Mouse (Mus musculus) MEL (cell line): ENCODE measurements around the gene Xrcc1. TPM values are rescaled to one million over a fixed set of nuclear protein-coding genes. Genes with fewer than 3 reads are reported as not detected.

Experiments used
- DNase-seq: peaks from one replicate; pipeline ENCODE4 v3.0.0; 2011; ENCODE audit warnings: low read depth, low spot score
- H3K27ac ChIP-seq: 2 replicates; pipeline ENCODE4 v1.5.1; 2012; ENCODE audit warnings: low read depth, mild to moderate bottlenecking, control low read depth, low read length, moderate library complexity; ENCODE audit not compliant: control insufficient read depth
- H3K27me3 ChIP-seq, 2 experiments: fragments of 150-350 bp in 1 of 2; sonication (generic) in 1 of 2; 2 replicates each; pipeline ENCODE4 v1.6.1; 2012; ENCODE audit warnings: low read length in 2 of 2, mild to moderate bottlenecking in 2 of 2, improper control_type of control experiment in 1 of 2, moderate library complexity in 1 of 2; ENCODE audit not compliant: insufficient read depth in 2 of 2, control insufficient read depth in 1 of 2
- H3K36me3 ChIP-seq, 2 experiments: 2 replicates each; pipeline ENCODE4 v1.6.1; 2012 to 2014; ENCODE audit warnings: low read length in 2 of 2, improper control_type of control experiment in 1 of 2, inconsistent platforms in 1 of 2, mild to moderate bottlenecking in 1 of 2; ENCODE audit not compliant: insufficient read depth in 2 of 2, control insufficient read depth in 1 of 2
- H3K4me1 ChIP-seq, 2 experiments: fragments of 150-350 bp in 1 of 2; sonication (generic) in 1 of 2; 2 replicates each; pipeline ENCODE4 v1.6.1; 2012; ENCODE audit warnings: low read length in 2 of 2, improper control_type of control experiment in 1 of 2, mild to moderate bottlenecking in 1 of 2; ENCODE audit not compliant: insufficient read depth in 2 of 2, control insufficient read depth in 1 of 2
- H3K4me3 ChIP-seq, 2 experiments: fragments of 150-350 bp in 1 of 2; sonication (generic) in 1 of 2; 2 replicates each; pipeline ENCODE4 v1.5.1; 2012; ENCODE audit warnings: low read depth in 2 of 2, low read length in 2 of 2, mild to moderate bottlenecking in 2 of 2, moderate library complexity in 2 of 2, control low read depth in 1 of 2, improper control_type of control experiment in 1 of 2; ENCODE audit not compliant: control insufficient read depth in 1 of 2, insufficient read depth in 1 of 2
- H3K79me2 ChIP-seq: 2 replicates; pipeline ENCODE4 v1.6.1; 2012; ENCODE audit warnings: mild to moderate bottlenecking, low read length, moderate library complexity; ENCODE audit not compliant: control insufficient read depth, poor library complexity, insufficient read depth
- H3K9ac ChIP-seq: 2 replicates; pipeline ENCODE4 v1.6.1; 2012; ENCODE audit warnings: low read depth, mild to moderate bottlenecking, control low read depth, low read length, moderate library complexity; ENCODE audit not compliant: control insufficient read depth, poor library complexity, severe bottlenecking
- H3K9me3 ChIP-seq: fragments of 150-350 bp; sonication (generic); replicated peaks from 2 replicates; pipeline ENCODE4 v1.6.1; 2012; ENCODE audit warnings: mild to moderate bottlenecking, low read length, improper control_type of control experiment, moderate library complexity; ENCODE audit not compliant: insufficient read depth
- CHD1 ChIP-seq: IDR thresholded peaks from 2 replicates; pipeline ENCODE4 v1.6.1; 2012; ENCODE audit warnings: low read depth, mild to moderate bottlenecking, inconsistent platforms, low read length, improper control_type of control experiment
- CHD2 ChIP-seq: IDR thresholded peaks from 2 replicates; pipeline ENCODE4 v1.6.1; 2011; ENCODE audit warnings: low read length, improper control_type of control experiment
- CTCF ChIP-seq, 3 experiments: IDR thresholded peaks in 2 of 3; conservative IDR thresholded peaks in 1 of 3; 2 replicates each; pipeline ENCODE4 v1.5.1; 2011 to 2012; ENCODE audit warnings: low read length in 3 of 3, low read depth in 2 of 3, mild to moderate bottlenecking in 2 of 3, improper control_type of control experiment in 1 of 3, inconsistent platforms in 1 of 3, mixed read lengths in 1 of 3, moderate library complexity in 1 of 3; ENCODE audit not compliant: control insufficient read depth in 1 of 3, insufficient read depth in 1 of 3, poor library complexity in 1 of 3, severe bottlenecking in 1 of 3
- E2F4 ChIP-seq: IDR thresholded peaks from 2 replicates; pipeline ENCODE4 v1.6.1; 2011; ENCODE audit warnings: low read depth, low read length, improper control_type of control experiment, borderline replicate concordance
- ELF1 ChIP-seq: IDR thresholded peaks from 2 replicates; pipeline ENCODE4 v1.6.1; 2014; ENCODE audit warnings: low read depth, mild to moderate bottlenecking, inconsistent platforms, low read length, improper control_type of control experiment, moderate library complexity
- EP300 ChIP-seq, 2 experiments: IDR thresholded peaks; 2 replicates each; pipeline ENCODE4 v1.6.1; 2011; ENCODE audit warnings: improper control_type of control experiment in 2 of 2, low read length in 2 of 2, low read depth in 1 of 2, mild to moderate bottlenecking in 1 of 2
- ETS1 ChIP-seq: IDR thresholded peaks from 2 replicates; pipeline ENCODE4 v1.6.1; 2012; ENCODE audit warnings: low read depth, mild to moderate bottlenecking, inconsistent platforms, low read length, improper control_type of control experiment, moderate library complexity
- GABPA ChIP-seq: IDR thresholded peaks from 2 replicates; pipeline ENCODE4 v1.6.1; 2012; ENCODE audit warnings: low read depth, mild to moderate bottlenecking, inconsistent platforms, low read length, improper control_type of control experiment, moderate library complexity
- GATA1 ChIP-seq: IDR thresholded peaks from 2 replicates; pipeline ENCODE4 v1.6.1; 2011; ENCODE audit warnings: low read depth, low read length, improper control_type of control experiment
- HCFC1 ChIP-seq: IDR thresholded peaks from 2 replicates; pipeline ENCODE4 v1.6.1; 2012; ENCODE audit warnings: low read depth, mild to moderate bottlenecking, inconsistent platforms, low read length, improper control_type of control experiment, moderate library complexity
- JUND ChIP-seq: IDR thresholded peaks from 2 replicates; pipeline ENCODE4 v1.6.1; 2011; ENCODE audit warnings: low read depth, mild to moderate bottlenecking, improper control_type of control experiment, low read length
- MAFK ChIP-seq: IDR thresholded peaks from 2 replicates; pipeline ENCODE4 v1.6.1; 2011; ENCODE audit warnings: low read depth, mild to moderate bottlenecking, low read length, improper control_type of control experiment, borderline replicate concordance
- MAX ChIP-seq: IDR thresholded peaks from 2 replicates; pipeline ENCODE4 v1.6.1; 2011; ENCODE audit warnings: low read length, improper control_type of control experiment
- MAZ ChIP-seq: IDR thresholded peaks from 2 replicates; pipeline ENCODE4 v1.6.1; 2012; ENCODE audit warnings: low read depth, mild to moderate bottlenecking, inconsistent platforms, low read length, improper control_type of control experiment
- MEF2A ChIP-seq: IDR thresholded peaks from 2 replicates; pipeline ENCODE4 v1.6.1; 2014; ENCODE audit warnings: low read depth, mild to moderate bottlenecking, inconsistent platforms, low read length, improper control_type of control experiment; ENCODE audit not compliant: poor library complexity, insufficient replicate concordance, severe bottlenecking; ENCODE audit errors: extremely low read depth
- MXI1 ChIP-seq: IDR thresholded peaks from 2 replicates; pipeline ENCODE4 v1.6.1; 2011; ENCODE audit warnings: mild to moderate bottlenecking, low read depth, low read length, improper control_type of control experiment
- MYC ChIP-seq: IDR thresholded peaks from 2 replicates; pipeline ENCODE4 v1.6.1; 2011; ENCODE audit warnings: low read depth, mild to moderate bottlenecking, low read length, improper control_type of control experiment, moderate library complexity
- POLR2A ChIP-seq, 2 experiments: IDR thresholded peaks; 2 replicates each; pipeline ENCODE4 v1.6.1; 2011 to 2012; ENCODE audit warnings: low read length in 2 of 2, mild to moderate bottlenecking in 2 of 2, control low read depth in 1 of 2, improper control_type of control experiment in 1 of 2, low read depth in 1 of 2, moderate library complexity in 1 of 2; ENCODE audit not compliant: control insufficient read depth in 1 of 2, insufficient read depth in 1 of 2, poor library complexity in 1 of 2
- POLR2AphosphoS2 ChIP-seq: IDR thresholded peaks from 2 replicates; pipeline ENCODE4 v1.6.1; 2011; ENCODE audit warnings: low read length, improper control_type of control experiment
- POLR2AphosphoS5 ChIP-seq: IDR thresholded peaks from 2 replicates; pipeline ENCODE4 v1.6.1; 2012; ENCODE audit warnings: low read depth, borderline replicate concordance, mild to moderate bottlenecking, inconsistent platforms, low read length, moderate library complexity, mixed read lengths
- RAD21 ChIP-seq: IDR thresholded peaks from 2 replicates; pipeline ENCODE4 v1.6.1; 2011; ENCODE audit warnings: mild to moderate bottlenecking, low read depth, low read length, improper control_type of control experiment
- RCOR1 ChIP-seq: IDR thresholded peaks from 2 replicates; pipeline ENCODE4 v1.6.1; 2012; ENCODE audit warnings: low read depth, mild to moderate bottlenecking, inconsistent platforms, low read length, improper control_type of control experiment
- SMC3 ChIP-seq: IDR thresholded peaks from 2 replicates; pipeline ENCODE4 v1.6.1; 2011; ENCODE audit warnings: low read depth, low read length, improper control_type of control experiment
- USF1 ChIP-seq: IDR thresholded peaks from 2 replicates; pipeline ENCODE4 v1.6.1; 2014; ENCODE audit warnings: low read depth, mild to moderate bottlenecking, inconsistent platforms, low read length, improper control_type of control experiment, moderate library complexity
- USF2 ChIP-seq, 2 experiments: IDR thresholded peaks; 2 replicates each; pipeline ENCODE4 v1.6.1; 2011 to 2012; ENCODE audit warnings: improper control_type of control experiment in 2 of 2, low read length in 2 of 2, borderline replicate concordance in 1 of 2, inconsistent platforms in 1 of 2, low read depth in 1 of 2, mild to moderate bottlenecking in 1 of 2; ENCODE audit not compliant: insufficient read depth in 1 of 2
- ZC3H11A ChIP-seq: IDR thresholded peaks from 2 replicates; pipeline ENCODE4 v1.6.1; 2012; ENCODE audit warnings: low read depth, mild to moderate bottlenecking, inconsistent platforms, low read length, improper control_type of control experiment
- ZKSCAN1 ChIP-seq: IDR thresholded peaks from 2 replicates; pipeline ENCODE4 v1.6.1; 2012; ENCODE audit warnings: low read depth, mild to moderate bottlenecking, inconsistent platforms, low read length, improper control_type of control experiment, moderate library complexity
- ZMIZ1 ChIP-seq: IDR thresholded peaks from 2 replicates; pipeline ENCODE4 v1.6.1; 2012; ENCODE audit warnings: low read depth, mild to moderate bottlenecking, inconsistent platforms, low read length, improper control_type of control experiment, moderate library complexity
- ZNF384 ChIP-seq: IDR thresholded peaks from 2 replicates; pipeline ENCODE4 v1.6.1; 2012; ENCODE audit warnings: low read depth, mild to moderate bottlenecking, inconsistent platforms, low read length, improper control_type of control experiment
- polyA plus RNA-seq, 2 experiments: library from polyadenylated mRNA; stranded (reverse) in 1 of 2; unstranded in 1 of 2; fragments of >175 nt in 1 of 2; fragments of >200 nt in 1 of 2; gene quantifications; 2 replicates each; pipeline versions ENCODE4 v1.2.1 to v1.2.4; 2012; ENCODE audit warnings: low replicate concordance in 2 of 2, low read depth in 1 of 2; ENCODE audit not compliant: insufficient read length in 2 of 2, insufficient read depth in 1 of 2, missing spikeins in 1 of 2
- total RNA-seq: library from RNA; depleted of rRNA; stranded (reverse); fragments of 300-350 nt; gene quantifications from 2 replicates; pipeline ENCODE4 v1.2.3, GENCODE M21; 2012

Xrcc1 gene
- total and polyA plus RNA-seq, 3 experiments, result 97.4 to 574 (median 101) TPM

- TF ChIP-seq GATA1 (no peak), POLR2AphosphoS2 (no peak), CTCF (IDR thresholded peaks at IDR 0.05 in 2 of 3, conservative IDR thresholded peaks at IDR 0.05 in 1 of 3; ENCODE audit: control insufficient read depth in 1 of 3, insufficient read depth in 1 of 3, low read depth in 2 of 3, low read length in 3 of 3, poor library complexity in 1 of 3, severe bottlenecking in 1 of 3) (peak in 2 of 3 experiments; percentile 43 to 63; a peak in 4 of 6 replicates), MAFK (no peak)
- Histone ChIP-seq H3K79me2 (peaks cover 9% of the 10 kb centered on the region), H3K36me3 (no peaks in the 10 kb centered on the region; a peak in 1 of 4 replicates), H3K9me3 (no peaks in the 10 kb centered on the region), H3K4me3 (no peak overlapping the region), H3K4me1 (peaks cover 0 to 9% of the 10 kb centered on the region in 2 experiments; a peak in 2 of 4 replicates), H3K9ac (no peak overlapping the region), H3K27ac (no peak overlapping the region), H3K27me3 (no peaks in the 10 kb centered on the region)
- peak; percentile 67 for DNase-seq
These were observed 1.6 kb upstream of the Xrcc1 start for GRCm38 (mm10) chr7:24544506-24544905.

- H3K36me3 ChIP-seq, result no peaks in the 10 kb centered on the region; a peak in 1 of 4 replicates
- peak; percentile 99 for DNase-seq
- H3K9ac ChIP-seq, result peak overlapping the region; percentile 96
- H3K79me2 ChIP-seq, result peaks cover 9% of the 10 kb centered on the region
- no peaks in the 10 kb centered on the region for H3K27me3 ChIP-seq
- H3K4me1 ChIP-seq, result peaks cover 0 to 9% of the 10 kb centered on the region in 2 experiments; a peak in 2 of 4 replicates
- H3K9me3 ChIP-seq, result no peaks in the 10 kb centered on the region
- peak overlapping the region; percentile 84 to 93 for H3K4me3 ChIP-seq
- H3K27ac ChIP-seq, result peak overlapping the region; percentile 65
- TF ChIP-seq MAZ, result peak; percentile 86; the same call in 1 of the 2 replicates
- TF ChIP-seq ELF1, result peak; percentile 88
- TF ChIP-seq ETS1, result peak; percentile 27; the same call in 1 of the 2 replicates
- no peak for TF ChIP-seq USF2 (IDR thresholded peaks at IDR 0.05; ENCODE audit: borderline replicate concordance in 1 of 2, insufficient read depth in 1 of 2, low read depth in 1 of 2, low read length in 2 of 2)
- 0 out of 2 replicates have a peak, but pooled peaks have one; percentile 28 for TF ChIP-seq E2F4
- peak; percentile 46; the same call in 1 of the 2 replicates for TF ChIP-seq MAX
- TF ChIP-seq MEF2A, result no peak
- no peak for TF ChIP-seq ZKSCAN1
- TF ChIP-seq MXI1, result peak; percentile 96
- no peak for TF ChIP-seq ZC3H11A
- no peak; a peak in 1 of 4 replicates for TF ChIP-seq EP300 (IDR thresholded peaks at IDR 0.05; ENCODE audit: low read depth in 1 of 2, low read length in 2 of 2)
- peak; percentile 29; the same call in 1 of the 2 replicates for TF ChIP-seq USF1
- no peak for TF ChIP-seq JUND
- TF ChIP-seq SMC3, result no peak
- TF ChIP-seq POLR2A (IDR thresholded peaks at IDR 0.05; ENCODE audit: control insufficient read depth in 1 of 2, insufficient read depth in 1 of 2, low read depth in 1 of 2, low read length in 2 of 2, poor library complexity in 1 of 2), result peak; percentile 74 to 78; a peak in 3 of 4 replicates
- no peak for TF ChIP-seq GABPA
- TF ChIP-seq RCOR1, result 0 out of 2 replicates have a peak, but pooled peaks have one; percentile 34
- TF ChIP-seq ZNF384, result no peak
- no peak for TF ChIP-seq CHD1
- TF ChIP-seq POLR2AphosphoS2, result no peak
- TF ChIP-seq HCFC1, result peak; percentile 98
- no peak for TF ChIP-seq MAFK
- no peak for TF ChIP-seq RAD21
- peak; percentile 35; the same call in 1 of the 2 replicates for TF ChIP-seq MYC
- no peak for TF ChIP-seq POLR2AphosphoS5
- TF ChIP-seq ZMIZ1, result peak; percentile 66
- TF ChIP-seq CHD2, result no peak
These were observed 723 bp downstream of the Xrcc1 start for GRCm38 (mm10) chr7:24546634-24547389.
